Mouse (Mus musculus): ENCODE results near the gene Ccdc85b. TPM values are rescaled to one million over a fixed set of nuclear protein-coding genes. Genes with fewer than 3 reads are reported as not detected.

Ccdc85b gene
- total and polyA plus RNA-seq, 2 experiments from 2014 or later, result 15.3 to 19.3 TPM

- no peak for ATAC-seq
Observed at GRCm38 (mm10) chr19:5448354-5449150, 9.1 kb downstream of the Ccdc85b start.

DNA sequence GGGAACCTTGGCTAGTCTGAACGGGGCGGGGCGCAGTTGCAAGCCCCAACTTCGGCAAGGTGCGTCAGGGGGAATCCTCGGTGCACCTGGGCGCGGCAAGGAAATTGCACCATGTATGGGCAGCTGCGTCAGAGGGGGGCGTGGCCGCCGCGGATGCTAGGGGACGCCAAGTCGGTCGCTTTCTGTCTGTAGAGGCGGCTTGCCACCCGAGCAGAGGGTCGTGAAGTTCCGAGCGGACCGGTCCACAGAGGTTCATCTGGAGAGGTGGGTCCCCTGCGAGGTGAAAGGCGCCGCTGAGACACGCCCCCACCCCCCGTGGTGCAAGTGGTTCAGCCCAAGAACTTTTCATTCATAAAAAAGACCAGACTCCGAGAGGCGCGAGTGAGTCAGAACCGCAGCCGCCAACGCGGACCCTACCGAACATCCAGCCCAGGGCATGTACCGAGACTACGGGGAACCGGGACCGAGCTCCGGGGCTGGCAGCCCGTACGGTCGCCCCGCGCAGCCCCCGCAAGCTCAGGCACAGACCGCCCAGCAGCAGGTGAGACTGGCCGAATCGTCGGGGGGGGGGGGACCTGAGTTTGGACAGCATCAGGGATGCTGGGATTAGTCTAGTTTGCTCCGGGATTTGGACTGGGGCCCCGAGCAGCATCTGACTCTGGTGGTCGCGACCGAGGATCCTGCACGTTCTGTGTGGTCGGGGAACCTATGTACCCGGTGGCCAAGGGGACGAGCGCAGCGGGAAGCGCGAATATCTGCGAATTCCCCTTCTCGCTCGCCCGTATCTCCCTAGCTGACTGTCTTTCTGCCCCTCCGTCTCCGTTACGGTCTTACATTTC lies 10.0 kb downstream of the Ccdc85b start, which contains the start of gene Fosl1:
Gene Fosl1 (plus strand): TSS at position 33 of the 839 bp plus-strand sequence.
- H3K9me3 ChIP-seq (ENCODE audit: low read length), result no peaks in the 10 kb centered on the region
- DNase-seq, result peak; percentile 67
- H3K36me3 ChIP-seq (ENCODE audit: insufficient read depth), result no peaks in the 10 kb centered on the region
- peak within 1 kb of the TSS; percentile 92 for H3K4me2 ChIP-seq (ENCODE audit: low read depth)
- peaks cover 29% of the 10 kb centered on the region for H3K27me3 ChIP-seq (ENCODE audit: insufficient read depth, low read length)
- peak within 1 kb of the TSS; percentile 56 for H3K4me3 ChIP-seq (ENCODE audit: low read depth, low read length)
- TF ChIP-seq CTCF (IDR thresholded peaks at IDR 0.05; ENCODE audit: low read depth), result no peak
- no peak within 1 kb of the TSS for H3K27ac ChIP-seq (ENCODE audit: low read depth, low read length)
- WGBS, result under 1% methylated on average over 70 of the region's 70 CpGs
- peak within 1 kb of the TSS; percentile 46 for H3K9ac ChIP-seq
- no peaks in the 10 kb centered on the region for H3K4me1 ChIP-seq (ENCODE audit: insufficient read depth)
- ATAC-seq, result peak; percentile 77

More at GRCm38 (mm10) chr19:5448354-5449150, 9.1 kb downstream of the Ccdc85b start:
- no peaks in the 10 kb centered on the region for H3K9me3 ChIP-seq (ENCODE audit: low read length)
- H3K4me3 ChIP-seq (ENCODE audit: low read depth, low read length), result peak overlapping the region; percentile 56
- no peak for DNase-seq
- H3K27ac ChIP-seq (ENCODE audit: low read depth, low read length), result no peak overlapping the region
- peak overlapping the region; percentile 92 for H3K4me2 ChIP-seq (ENCODE audit: low read depth)
- no peaks in the 10 kb centered on the region for H3K36me3 ChIP-seq (ENCODE audit: insufficient read depth)
- TF ChIP-seq CTCF (IDR thresholded peaks at IDR 0.05; ENCODE audit: low read depth), result no peak
- H3K27me3 ChIP-seq (ENCODE audit: insufficient read depth, low read length), result peaks cover 29% of the 10 kb centered on the region
- WGBS, result 8% methylated on average over 36 of the region's 36 CpGs
- H3K4me1 ChIP-seq (ENCODE audit: insufficient read depth), result no peaks in the 10 kb centered on the region
- H3K9ac ChIP-seq, result 0 out of 2 replicates have a peak overlapping the region, but pooled peaks have one; percentile 46

- Histone ChIP-seq H3K36me3 (ENCODE audit: insufficient read depth) (no peaks in the 10 kb centered on the region), H3K9me3 (ENCODE audit: low read length) (no peaks in the 10 kb centered on the region), H3K9ac (no peak overlapping the region), H3K4me2 (ENCODE audit: low read depth) (no peak overlapping the region), H3K27ac (ENCODE audit: low read depth, low read length) (no peak overlapping the region), H3K4me1 (ENCODE audit: insufficient read depth) (no peaks in the 10 kb centered on the region), H3K27me3 (ENCODE audit: insufficient read depth, low read length) (peaks cover 29% of the 10 kb centered on the region), H3K4me3 (ENCODE audit: low read depth, low read length) (no peak overlapping the region)
- TF ChIP-seq CTCF (IDR thresholded peaks at IDR 0.05; ENCODE audit: low read depth), result no peak
- DNase-seq, result no peak
- WGBS, result 87% methylated on average over 5 of the region's 5 CpGs
- ATAC-seq, result no peak
Observed at GRCm38 (mm10) chr19:5445747-5446146, 11.9 kb downstream of the Ccdc85b start.

DNA sequence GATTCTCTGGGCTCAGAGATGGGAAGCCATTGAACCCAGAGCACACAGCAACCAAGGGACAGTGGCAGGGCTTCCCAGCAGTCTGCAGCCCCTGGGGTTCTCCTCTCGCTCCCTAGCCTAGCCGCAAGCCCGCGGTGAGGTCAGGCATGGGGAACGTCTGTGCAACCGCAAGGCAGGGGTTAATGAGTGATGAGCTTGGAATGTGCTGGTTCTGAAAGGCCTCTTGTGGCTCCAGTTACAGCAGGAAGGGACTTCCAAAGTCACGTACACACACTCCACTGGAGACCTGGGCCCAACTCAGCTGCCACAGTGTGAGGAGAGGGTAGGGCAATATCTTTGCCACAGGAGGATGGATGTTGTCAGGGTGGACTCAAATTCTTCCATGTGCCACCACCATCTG lies 12.7 kb downstream of the Ccdc85b start:
- no peak for DNase-seq
- 41% methylated on average over 7 of the region's 7 CpGs for WGBS
- H3K4me3 ChIP-seq (ENCODE audit: low read depth, low read length), result no peak overlapping the region
- H3K27ac ChIP-seq (ENCODE audit: low read depth, low read length), result no peak overlapping the region
- H3K9ac ChIP-seq, result no peak overlapping the region
- H3K4me2 ChIP-seq (ENCODE audit: low read depth), result no peak overlapping the region
- TF ChIP-seq CTCF (IDR thresholded peaks at IDR 0.05; ENCODE audit: low read depth), result no peak
- no peaks in the 10 kb centered on the region for H3K36me3 ChIP-seq (ENCODE audit: insufficient read depth)
- peaks cover 29% of the 10 kb centered on the region for H3K27me3 ChIP-seq (ENCODE audit: insufficient read depth, low read length)
- ATAC-seq, result no peak
- H3K4me1 ChIP-seq (ENCODE audit: insufficient read depth), result no peaks in the 10 kb centered on the region
- no peaks in the 10 kb centered on the region for H3K9me3 ChIP-seq (ENCODE audit: low read length)

GRCm38 (mm10) chr19:5444371-5444908 lies 13.3 kb downstream of the Ccdc85b start:
- DNase-seq, result no peak
- TF ChIP-seq CTCF (IDR thresholded peaks at IDR 0.05; ENCODE audit: low read depth), result no peak
- Histone ChIP-seq H3K4me1 (ENCODE audit: insufficient read depth) (no peaks in the 10 kb centered on the region), H3K27me3 (ENCODE audit: insufficient read depth, low read length) (peaks cover 27% of the 10 kb centered on the region), H3K4me3 (ENCODE audit: low read depth, low read length) (no peak overlapping the region), H3K4me2 (ENCODE audit: low read depth) (no peak overlapping the region), H3K9me3 (ENCODE audit: low read length) (no peaks in the 10 kb centered on the region), H3K9ac (no peak overlapping the region), H3K27ac (ENCODE audit: low read depth, low read length) (no peak overlapping the region), H3K36me3 (ENCODE audit: insufficient read depth) (no peaks in the 10 kb centered on the region)
- ATAC-seq, result no peak
- WGBS, result 76% methylated on average over 9 of the region's 9 CpGs

DNA sequence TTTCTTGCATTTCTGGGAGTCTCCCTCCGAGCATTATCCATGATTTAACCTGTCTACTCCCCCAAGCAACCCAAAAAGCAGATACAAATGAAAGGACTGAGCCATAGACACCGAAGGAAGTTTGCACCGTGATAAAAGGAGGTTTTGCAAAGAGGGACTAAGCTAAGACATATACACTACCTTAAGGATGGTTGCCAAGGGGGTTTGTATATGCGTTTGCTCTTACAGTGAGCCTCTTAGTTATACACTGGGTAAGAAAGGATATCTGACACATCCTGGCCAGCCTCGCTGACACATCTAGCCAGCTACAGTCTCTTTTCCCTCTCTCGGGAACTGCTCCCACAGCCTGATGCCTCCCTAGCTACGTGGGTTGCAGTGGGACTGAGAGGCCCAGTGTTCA lies 23.7 kb downstream of the Ccdc85b start:
- no peaks in the 10 kb centered on the region for H3K4me1 ChIP-seq (ENCODE audit: insufficient read depth)
- no peaks in the 10 kb centered on the region for H3K9me3 ChIP-seq (ENCODE audit: low read length)
- H3K9ac ChIP-seq, result 0 out of 2 replicates have a peak overlapping the region, but pooled peaks have one; percentile 25
- no peaks in the 10 kb centered on the region; the same call in 1 of the 2 replicates for H3K36me3 ChIP-seq (ENCODE audit: insufficient read depth)
- TF ChIP-seq CTCF (IDR thresholded peaks at IDR 0.05; ENCODE audit: low read depth), result no peak
- H3K4me3 ChIP-seq (ENCODE audit: low read depth, low read length), result no peak overlapping the region
- no peaks in the 10 kb centered on the region for H3K27me3 ChIP-seq (ENCODE audit: insufficient read depth, low read length)
- WGBS, result 69% methylated on average over 7 of the region's 7 CpGs
- no peak overlapping the region for H3K27ac ChIP-seq (ENCODE audit: low read depth, low read length)
- no peak for DNase-seq
- H3K4me2 ChIP-seq (ENCODE audit: low read depth), result no peak overlapping the region
- ATAC-seq, result no peak
